Mouse (Mus musculus) stomach, embryonic 16.5 days (tissue): ENCODE results near the gene Dynll2. TPM values are rescaled to one million over a fixed set of nuclear protein-coding genes. Genes with fewer than 3 reads are reported as not detected.
"Not testable (repeated sequence)": the region's sequence is repeated elsewhere in the genome, so short reads cannot be mapped to it uniquely, and the experiment has no call there.

Experiments
- ATAC-seq: fragments of 200-750 bp; cut with Nextera tagmentation; 2 replicates; pipeline ENCODE4 v1.8.0; 2017; ENCODE audit warnings: moderate number of reproducible peaks, moderate TSS enrichment; ENCODE audit not compliant: insufficient read depth, low FRiP score
- H3K27ac ChIP-seq: fragments of 300-500 bp; sonication (generic); 2 replicates; pipeline ENCODE4 v1.5.1; 2014; ENCODE audit warnings: low read length
- H3K27me3 ChIP-seq: fragments of 300-500 bp; sonication (generic); 2 replicates; pipeline ENCODE4 v1.6.1; 2014; ENCODE audit warnings: low read length, control low read depth, mixed read lengths; ENCODE audit not compliant: control insufficient read depth, insufficient read depth
- H3K36me3 ChIP-seq: fragments of 300-500 bp; sonication (generic); 2 replicates; pipeline ENCODE4 v1.6.1; 2014; ENCODE audit warnings: low read length; ENCODE audit not compliant: control insufficient read depth, insufficient read depth
- H3K4me1 ChIP-seq: fragments of 300-500 bp; sonication (generic); 2 replicates; pipeline ENCODE4 v1.6.1; 2014; ENCODE audit warnings: low read length, control low read depth, mixed read lengths; ENCODE audit not compliant: control insufficient read depth, insufficient read depth
- H3K4me2 ChIP-seq: fragments of 300-500 bp; sonication (generic); 2 replicates; pipeline ENCODE4 v1.6.1; 2014; ENCODE audit warnings: low read depth, low read length, mixed read lengths
- H3K4me3 ChIP-seq: fragments of 300-500 bp; sonication (generic); replicated peaks from 2 replicates; pipeline ENCODE4 v1.5.1; 2014; ENCODE audit warnings: mild to moderate bottlenecking, low read length
- H3K9ac ChIP-seq: fragments of 300-500 bp; sonication (generic); 2 replicates; pipeline ENCODE4 v1.6.1; 2014; ENCODE audit warnings: low read length
- H3K9me3 ChIP-seq: fragments of 300-500 bp; sonication (generic); replicated peaks from 2 replicates; pipeline ENCODE4 v1.6.1; 2016; ENCODE audit warnings: low read length, control low read depth; ENCODE audit not compliant: control insufficient read depth
- WGBS: fragments of 180-500 bp; shearing (Covaris S2); extraction: QIAGEN DNeasy Blood & Tissue Kit; methylation state at CpG from one replicate; pipeline ENCODE4 v1.1.7; 2014; 5-methylcytosine and 5-hydroxymethylcytosine counted together
- polyA plus RNA-seq: library from polyadenylated mRNA; unstranded; fragments of >200 nt; fragmentation: Nextera tagmentation; extraction: Ambion mirVana; gene quantifications from 2 replicates; pipeline ENCODE4 v1.2.1, GENCODE M21; 2015

The Dynll2 gene
- polyA plus RNA-seq, 1 experiment from 2014 or later, result 16.5 TPM

- Histone ChIP-seq H3K27me3 (no peaks in the 10 kb centered on the region), H3K9ac (no peak overlapping the region), H3K27ac (no peak overlapping the region), H3K4me2 (no peak overlapping the region), H3K4me1 (no peaks in the 10 kb centered on the region), H3K4me3 (no peak overlapping the region), H3K36me3 (no peaks in the 10 kb centered on the region), H3K9me3 (no peaks in the 10 kb centered on the region)
- peak; percentile 58; the same call in 1 of the 2 replicates for ATAC-seq
- 43% methylated on average over 4 of the region's 4 CpGs for WGBS
Observed at GRCm38 (mm10) chr11:88002738-88003137, 15.4 kb upstream of the Dynll2 start.

GRCm38 (mm10) chr11:87999751-88000150, 12.4 kb upstream of the Dynll2 start:
- WGBS, result 87% methylated on average over 5 of the region's 5 CpGs
- no peak overlapping the region for H3K4me3 ChIP-seq
- H3K9me3 ChIP-seq, result no peaks in the 10 kb centered on the region

GRCm38 (mm10) chr11:87991806-87992205, 4.5 kb upstream of the Dynll2 start:
- Histone ChIP-seq H3K36me3 (no peaks in the 10 kb centered on the region), H3K27me3 (no peaks in the 10 kb centered on the region), H3K4me3 (no peak overlapping the region), H3K9me3 (no peaks in the 10 kb centered on the region), H3K9ac (no peak overlapping the region), H3K4me2 (no peak overlapping the region), H3K4me1 (peaks cover 6% of the 10 kb centered on the region), H3K27ac (0 out of 2 replicates have a peak overlapping the region, but pooled peaks have one; percentile 3)
- WGBS, result 16% methylated on average over 4 of the region's 4 CpGs
- no peak for ATAC-seq

More at GRCm38 (mm10) chr11:87999751-88000150, 12.4 kb upstream of the Dynll2 start:
- Histone ChIP-seq H3K36me3 (no peaks in the 10 kb centered on the region), H3K9ac (no peak overlapping the region), H3K4me1 (no peaks in the 10 kb centered on the region), H3K27me3 (no peaks in the 10 kb centered on the region), H3K27ac (no peak overlapping the region), H3K4me2 (no peak overlapping the region)
- no peak for ATAC-seq

- 66% methylated on average over 11 of the region's 11 CpGs for WGBS
- Histone ChIP-seq H3K9me3 (no peaks in the 10 kb centered on the region), H3K36me3 (no peaks in the 10 kb centered on the region), H3K4me3 (peak overlapping the region; percentile 95), H3K27ac (peak overlapping the region; percentile 94), H3K9ac (peak overlapping the region; percentile 99), H3K4me2 (peak overlapping the region; percentile 92), H3K4me1 (peaks cover 26% of the 10 kb centered on the region), H3K27me3 (no peaks in the 10 kb centered on the region)
- no peak for ATAC-seq
Observed at GRCm38 (mm10) chr11:87987861-87988260, 528 bp upstream of the Dynll2 start.

- 4% methylated on average over 13 of the region's 13 CpGs for WGBS
- Histone ChIP-seq H3K4me1 (peaks cover 21% of the 10 kb centered on the region), H3K36me3 (peaks cover 8% of the 10 kb centered on the region; the same call in 1 of the 2 replicates), H3K9me3 (no peaks in the 10 kb centered on the region), H3K27ac (peak overlapping the region; percentile 94), H3K9ac (peak overlapping the region; percentile 99), H3K27me3 (no peaks in the 10 kb centered on the region), H3K4me3 (peak overlapping the region; percentile 95), H3K4me2 (peak overlapping the region; percentile 92)
- ATAC-seq, result peak; percentile 22; the same call in 1 of the 2 replicates
Observed at GRCm38 (mm10) chr11:87986141-87986741, 1.1 kb downstream of the Dynll2 start.

- Histone ChIP-seq H3K36me3 (peaks cover 11% of the 10 kb centered on the region), H3K9me3 (no peaks in the 10 kb centered on the region), H3K4me1 (peaks cover 19% of the 10 kb centered on the region), H3K9ac (peak overlapping the region; percentile 99), H3K27me3 (no peaks in the 10 kb centered on the region), H3K4me2 (peak overlapping the region; percentile 92), H3K4me3 (peak overlapping the region; percentile 95), H3K27ac (peak overlapping the region; percentile 1; the same call in 1 of the 2 replicates)
- 27% methylated on average over 9 of the region's 9 CpGs for WGBS
- ATAC-seq, result no peak
Observed at GRCm38 (mm10) chr11:87985643-87986042, 1.7 kb downstream of the Dynll2 start.

- Histone ChIP-seq H3K27me3 (no peaks in the 10 kb centered on the region), H3K4me1 (peaks cover 19% of the 10 kb centered on the region), H3K4me2 (no peak overlapping the region; the same call in 1 of the 2 replicates), H3K4me3 (no peak overlapping the region), H3K9ac (no peak overlapping the region), H3K27ac (no peak overlapping the region), H3K36me3 (peaks cover 11% of the 10 kb centered on the region), H3K9me3 (no peaks in the 10 kb centered on the region)
- ATAC-seq, result no peak
- WGBS, result 78% methylated on average over 3 of the region's 3 CpGs
Observed at GRCm38 (mm10) chr11:87984571-87984970, 2.8 kb downstream of the Dynll2 start.

GRCm38 (mm10) chr11:87978905-87979304, 8.4 kb downstream of the Dynll2 start:
- Histone ChIP-seq H3K36me3 (peaks cover 11% of the 10 kb centered on the region), H3K9me3 (no peaks in the 10 kb centered on the region), H3K4me2 (no peak overlapping the region), H3K27ac (no peak overlapping the region), H3K4me3 (no peak overlapping the region), H3K9ac (no peak overlapping the region), H3K4me1 (peaks cover 4% of the 10 kb centered on the region; the same call in 1 of the 2 replicates), H3K27me3 (no peaks in the 10 kb centered on the region)
- 73% methylated on average over 4 of the region's 4 CpGs for WGBS
- ATAC-seq, result no peak

GRCm38 (mm10) chr11:87977021-87977420, 10.3 kb downstream of the Dynll2 start:
- WGBS, result 89% methylated on average over 8 of the region's 8 CpGs
- not testable (repeated sequence) for H3K9ac ChIP-seq, H3K9me3 ChIP-seq, H3K4me1 ChIP-seq, ATAC-seq, H3K4me3 ChIP-seq, H3K27ac ChIP-seq, H3K36me3 ChIP-seq, H3K27me3 ChIP-seq, H3K4me2 ChIP-seq
